Mouse (Mus musculus): ENCODE data around the gene Rrp1b. TPM values are rescaled to one million over a fixed set of nuclear protein-coding genes. Genes with fewer than 3 reads are reported as not detected.
"Not testable (repeated sequence)": the region's sequence is repeated elsewhere in the genome, so short reads cannot be mapped to it uniquely, and the experiment has no call there.

The Rrp1b gene
- polyA plus RNA-seq, 1 experiment from 2014 or later: 19.7 TPM

- Histone ChIP-seq H3K9me3 (replicated peaks) (no peaks in the 10 kb centered on the region), H3K27me3 (no peaks in the 10 kb centered on the region), H3K4me2 (peak overlapping the region; percentile 81), H3K36me3 (replicated peaks) (no peaks in the 10 kb centered on the region), H3K27ac (replicated peaks) (peak overlapping the region; percentile 96), H3K4me1 (replicated peaks) (peaks cover 53% of the 10 kb centered on the region), H3K4me3 (replicated peaks) (peak overlapping the region; percentile 56), H3K9ac (peak overlapping the region; percentile 59)
- no peak for ATAC-seq (ENCODE audit: insufficient read depth)
- 19% methylated on average over 1 of the region's 1 CpGs for WGBS (ENCODE audit: insufficient replicate concordance)
Observed at GRCm38 (mm10) chr17:32091032-32091363, 55.1 kb downstream of the Rrp1b start.

GRCm38 (mm10) chr17:32091364-32092240 is 55.7 kb downstream of the Rrp1b start:
- Histone ChIP-seq H3K4me1 (replicated peaks) (peaks cover 54% of the 10 kb centered on the region), H3K4me2 (peak overlapping the region; percentile 81), H3K4me3 (replicated peaks) (peak overlapping the region; percentile 56), H3K27ac (replicated peaks) (peak overlapping the region; percentile 96), H3K9ac (peak overlapping the region; percentile 59)
- peak; percentile 97 for ATAC-seq (ENCODE audit: insufficient read depth)
- 7% methylated on average over 16 of the region's 16 CpGs for WGBS (ENCODE audit: insufficient replicate concordance)
- not testable (repeated sequence) for H3K36me3 ChIP-seq (replicated peaks); H3K27me3 ChIP-seq; H3K9me3 ChIP-seq (replicated peaks)

GRCm38 (mm10) chr17:32092241-32092619 is 56.3 kb downstream of the Rrp1b start:
- Histone ChIP-seq H3K4me1 (replicated peaks) (peaks cover 52% of the 10 kb centered on the region), H3K9ac (peak overlapping the region; percentile 58), H3K4me3 (replicated peaks) (peak overlapping the region; percentile 56), H3K36me3 (replicated peaks) (no peaks in the 10 kb centered on the region), H3K27me3 (no peaks in the 10 kb centered on the region), H3K9me3 (replicated peaks) (no peaks in the 10 kb centered on the region), H3K4me2 (peak overlapping the region; percentile 81), H3K27ac (replicated peaks) (peak overlapping the region; percentile 96)
- 59% methylated on average over 1 of the region's 1 CpGs for WGBS (ENCODE audit: insufficient replicate concordance)
- ATAC-seq (ENCODE audit: insufficient read depth): peak; percentile 85

- no peaks in the 10 kb centered on the region for H3K27me3 ChIP-seq
- peaks cover 53% of the 10 kb centered on the region for H3K4me1 ChIP-seq (replicated peaks)
- no peaks in the 10 kb centered on the region for H3K36me3 ChIP-seq (replicated peaks)
- no peaks in the 10 kb centered on the region for H3K9me3 ChIP-seq (replicated peaks)
- peak overlapping the region; percentile 96 for H3K27ac ChIP-seq (replicated peaks)
- no peak for ATAC-seq (ENCODE audit: insufficient read depth)
- 0 out of 2 replicates have a peak overlapping the region, but pooled peaks have one; percentile 81 for H3K4me2 ChIP-seq
- no peak overlapping the region for H3K4me3 ChIP-seq (replicated peaks)
- WGBS (ENCODE audit: insufficient replicate concordance): 78% methylated on average over 5 of the region's 5 CpGs
- H3K9ac ChIP-seq: no peak overlapping the region
Observed at GRCm38 (mm10) chr17:32092895-32093294, 57.0 kb downstream of the Rrp1b start.

- Histone ChIP-seq H3K27me3 (peaks cover 8% of the 10 kb centered on the region), H3K4me1 (replicated peaks) (peaks cover 54% of the 10 kb centered on the region), H3K36me3 (replicated peaks) (no peaks in the 10 kb centered on the region), H3K9me3 (replicated peaks) (no peaks in the 10 kb centered on the region), H3K4me2 (no peak overlapping the region), H3K27ac (replicated peaks) (peak overlapping the region; percentile 41; the same call in 1 of the 2 replicates), H3K9ac (no peak overlapping the region), H3K4me3 (replicated peaks) (no peak overlapping the region)
- no peak for ATAC-seq (ENCODE audit: insufficient read depth)
- 70% methylated on average over 1 of the region's 1 CpGs for WGBS (ENCODE audit: insufficient replicate concordance)
Observed at GRCm38 (mm10) chr17:32097676-32098075, 61.8 kb downstream of the Rrp1b start.

GRCm38 (mm10) chr17:32098905-32099304 is 63.0 kb downstream of the Rrp1b start:
- not testable (repeated sequence) for H3K27ac ChIP-seq (replicated peaks); H3K9me3 ChIP-seq (replicated peaks); H3K36me3 ChIP-seq (replicated peaks); H3K27me3 ChIP-seq; H3K4me3 ChIP-seq (replicated peaks); ATAC-seq (ENCODE audit: insufficient read depth); H3K9ac ChIP-seq; H3K4me2 ChIP-seq
- H3K4me1 ChIP-seq (replicated peaks): peaks cover 44% of the 10 kb centered on the region
- 82% methylated on average over 6 of the region's 6 CpGs for WGBS (ENCODE audit: insufficient replicate concordance)

- H3K4me1 ChIP-seq (replicated peaks): peaks cover 44% of the 10 kb centered on the region
- peak overlapping the region; percentile 68 for H3K9ac ChIP-seq
- 27% methylated on average over 8 of the region's 8 CpGs for WGBS (ENCODE audit: insufficient replicate concordance)
- peak overlapping the region; percentile 65 for H3K4me3 ChIP-seq (replicated peaks)
- no peak for ATAC-seq (ENCODE audit: insufficient read depth)
- peak overlapping the region; percentile 75 for H3K27ac ChIP-seq (replicated peaks)
- peak overlapping the region; percentile 98 for H3K4me2 ChIP-seq
- no peaks in the 10 kb centered on the region for H3K36me3 ChIP-seq (replicated peaks)
- H3K9me3 ChIP-seq (replicated peaks): no peaks in the 10 kb centered on the region
- peaks cover 8% of the 10 kb centered on the region for H3K27me3 ChIP-seq
Observed at GRCm38 (mm10) chr17:32099574-32099942, 63.7 kb downstream of the Rrp1b start.

GRCm38 (mm10) chr17:32099943-32100586 is 64.2 kb downstream of the Rrp1b start:
- peaks cover 11% of the 10 kb centered on the region for H3K27me3 ChIP-seq
- peaks cover 44% of the 10 kb centered on the region for H3K4me1 ChIP-seq (replicated peaks)
- H3K9me3 ChIP-seq (replicated peaks): no peaks in the 10 kb centered on the region
- H3K36me3 ChIP-seq (replicated peaks): no peaks in the 10 kb centered on the region
- H3K9ac ChIP-seq: peak overlapping the region; percentile 68
- peak overlapping the region; percentile 65 for H3K4me3 ChIP-seq (replicated peaks)
- 1% methylated on average over 44 of the region's 44 CpGs for WGBS (ENCODE audit: insufficient replicate concordance)
- H3K27ac ChIP-seq (replicated peaks): peak overlapping the region; percentile 75
- H3K4me2 ChIP-seq: peak overlapping the region; percentile 98
- peak; percentile 86 for ATAC-seq (ENCODE audit: insufficient read depth)

GRCm38 (mm10) chr17:32103054-32103453 is 67.2 kb downstream of the Rrp1b start:
- Histone ChIP-seq H3K27me3 (peaks cover 11% of the 10 kb centered on the region), H3K27ac (replicated peaks) (no peak overlapping the region), H3K36me3 (replicated peaks) (no peaks in the 10 kb centered on the region), H3K9ac (no peak overlapping the region), H3K9me3 (replicated peaks) (no peaks in the 10 kb centered on the region), H3K4me1 (replicated peaks) (peaks cover 49% of the 10 kb centered on the region), H3K4me2 (no peak overlapping the region), H3K4me3 (replicated peaks) (no peak overlapping the region)
- 29% methylated on average over 4 of the region's 4 CpGs for WGBS (ENCODE audit: insufficient replicate concordance)
- ATAC-seq (ENCODE audit: insufficient read depth): no peak

- Histone ChIP-seq H3K9ac (no peak overlapping the region), H3K9me3 (replicated peaks) (no peaks in the 10 kb centered on the region), H3K36me3 (replicated peaks) (no peaks in the 10 kb centered on the region), H3K4me3 (replicated peaks) (no peak overlapping the region), H3K27me3 (peaks cover 4% of the 10 kb centered on the region), H3K4me2 (no peak overlapping the region), H3K4me1 (replicated peaks) (peaks cover 58% of the 10 kb centered on the region), H3K27ac (replicated peaks) (peak overlapping the region; percentile 88)
- 78% methylated on average over 2 of the region's 2 CpGs for WGBS (ENCODE audit: insufficient replicate concordance)
- ATAC-seq (ENCODE audit: insufficient read depth): no peak
Observed at GRCm38 (mm10) chr17:32106358-32106757, 70.5 kb downstream of the Rrp1b start.

- peak; percentile 32; the same call in 1 of the 2 replicates for ATAC-seq (ENCODE audit: insufficient read depth)
- Histone ChIP-seq H3K27me3 (peaks cover 4% of the 10 kb centered on the region; the same call in 1 of the 2 replicates), H3K9me3 (replicated peaks) (no peaks in the 10 kb centered on the region), H3K36me3 (replicated peaks) (no peaks in the 10 kb centered on the region), H3K4me3 (replicated peaks) (no peak overlapping the region), H3K4me2 (peak overlapping the region; percentile 51), H3K9ac (peak overlapping the region; percentile 30), H3K4me1 (replicated peaks) (peaks cover 68% of the 10 kb centered on the region), H3K27ac (replicated peaks) (peak overlapping the region; percentile 88)
- 26% methylated on average over 5 of the region's 5 CpGs for WGBS (ENCODE audit: insufficient replicate concordance)
Observed at GRCm38 (mm10) chr17:32107877-32108276, 72.0 kb downstream of the Rrp1b start.
